Mouse (Mus musculus) left cerebral cortex, postnatal 25 days (tissue): ENCODE measurements around the gene Mrpl9. TPM values are rescaled to one million over a fixed set of nuclear protein-coding genes. Genes with fewer than 3 reads are reported as not detected.

Source experiments
- DNase-seq, 2 experiments: peaks; one replicate each; pipeline ENCODE4 v3.0.0; 2022; ENCODE audit warnings: low spot score in 2 of 2, mixed read lengths in 1 of 2
- intact Hi-C: fragments of 180-260 bp; cut with DNase I; formaldehyde crosslinking; loops from one replicate; pipeline ENCODE4 v1.15.1; 2025
- total RNA-seq, 2 experiments: library from RNA; stranded (reverse); gene quantifications; 2 replicates each; pipeline ENCODE4 v1.2.3; 2021

Mrpl9 gene
- total RNA-seq, 2 experiments from 2014 or later, result 37.8 to 38.9 TPM

DNA sequence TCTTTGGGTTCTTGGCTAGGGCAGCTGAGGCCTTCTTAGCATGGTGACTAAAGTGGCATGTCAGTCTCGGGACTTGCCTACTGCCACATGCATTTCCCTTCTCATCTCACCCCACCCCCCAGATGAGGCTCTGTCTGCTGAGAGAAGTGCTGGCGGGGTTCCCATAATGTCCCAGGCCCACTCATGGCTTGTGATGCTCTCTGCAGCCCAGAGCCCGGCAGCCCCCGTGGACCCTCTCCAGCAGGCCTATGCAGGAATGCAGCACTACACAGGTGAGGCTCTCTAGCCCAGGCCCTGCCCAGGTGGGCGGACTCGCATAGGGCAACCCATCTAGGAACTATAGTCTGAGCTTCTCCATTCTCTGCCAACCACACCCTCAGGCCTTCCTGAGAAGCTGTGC is 44.5 kb downstream of the Mrpl9 start:
- no peak for DNase-seq
- intact Hi-C loops, result no loop called here

DNA sequence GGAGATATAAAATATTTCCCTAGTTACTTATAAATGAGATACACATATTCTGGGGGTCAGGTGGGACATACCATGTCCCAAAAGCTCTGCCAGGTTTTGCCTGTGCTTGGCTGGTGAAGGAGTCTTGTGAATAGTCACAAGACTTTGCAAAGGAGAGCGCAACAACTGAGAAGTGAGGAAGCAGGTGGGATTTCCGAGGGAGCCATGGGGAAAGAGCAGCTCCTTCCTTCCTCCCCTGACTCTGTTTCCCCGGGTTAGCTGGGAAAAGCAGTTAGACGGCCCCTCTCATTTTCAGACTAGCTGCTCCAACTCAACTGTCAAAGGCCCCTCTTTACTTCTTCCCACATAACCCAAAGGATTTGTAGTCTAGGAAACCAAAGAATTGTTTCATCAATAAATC is 54.0 kb downstream of the Mrpl9 start:
- no peak for DNase-seq
- intact Hi-C loops, result no loop called here

Other genes starting within 250 kb of the Mrpl9 start
- not detected for gene Gm5286, start 246.6 kb upstream of the Mrpl9 start, total RNA-seq
- gene Gm4778, start 179.3 kb upstream of the Mrpl9 start, total RNA-seq, result not detected
- gene Them4, start 133.2 kb upstream of the Mrpl9 start, total RNA-seq, result 10 to 100 TPM; 20.5 to 21.5 TPM
- not detected for gene Them5, start 101.2 kb upstream of the Mrpl9 start, total RNA-seq
- gene C2cd4d, start 80.9 kb upstream of the Mrpl9 start, total RNA-seq, result under 1 TPM; 0.64 to 0.76 TPM
- gene Rorc, start 70.5 kb upstream of the Mrpl9 start, total RNA-seq, result under 1 TPM; 0.21 to 0.60 TPM
- gene Lingo4, start 44.8 kb upstream of the Mrpl9 start, total RNA-seq, result 1 to 10 TPM in 1 of 2 experiments, under 1 TPM in 1; 0.87 to 1.4 TPM
- gene Tdrkh, start 30.0 kb upstream of the Mrpl9 start, total RNA-seq, result 10 to 100 TPM; 35.1 to 37.9 TPM
- not detected for gene Oaz3, start 597 bp downstream of the Mrpl9 start, total RNA-seq
- 100 to 1,000 TPM; 166 to 170 TPM for gene Celf3, start 35.0 kb downstream of the Mrpl9 start, total RNA-seq
- gene Riiad1, start 37.0 kb downstream of the Mrpl9 start, total RNA-seq, result 1 to 10 TPM; 4.2 to 5.3 TPM
- 10 to 100 TPM; 95.8 to 98.3 TPM for gene Snx27, start 139.4 kb downstream of the Mrpl9 start, total RNA-seq
- gene Gm10972, start 199.8 kb downstream of the Mrpl9 start, total RNA-seq, result not detected
- gene Tuft1, start 215.6 kb downstream of the Mrpl9 start, total RNA-seq, result 1 to 10 TPM; 1.3 to 1.6 TPM